Mouse (Mus musculus): ENCODE results near the gene Colgalt2.

- TF ChIP-seq POLR2A (IDR thresholded peaks at IDR 0.05; ENCODE audit: extremely low read depth, insufficient read depth, low read length) (no peak), CTCF (IDR thresholded peaks at IDR 0.05; ENCODE audit: extremely low read depth, insufficient read depth, low read length) (no peak)
Measured at GRCm38 (mm10) chr1:152537186-152537585, 137.6 kb downstream of the Colgalt2 start.
